Mouse (Mus musculus) heart, embryonic 11.5 days (tissue): ENCODE results near the gene Zbtb14. TPM values are rescaled to one million over a fixed set of nuclear protein-coding genes. Genes with fewer than 3 reads are reported as not detected.

Source experiments
- ATAC-seq: fragments of 200-750 bp; cut with Nextera tagmentation; replicated peaks from 2 replicates; pipeline ENCODE4 v1.8.0; 2017; ENCODE audit warnings: moderate library complexity; ENCODE audit not compliant: insufficient number of reproducible peaks, low FRiP score, low TSS enrichment
- H3K27ac ChIP-seq: fragments of 300-500 bp; sonication (generic); 2 replicates; pipeline ENCODE4 v1.5.1; 2014; ENCODE audit warnings: mild to moderate bottlenecking, low read depth, low read length
- H3K27me3 ChIP-seq: fragments of 300-500 bp; sonication (generic); 2 replicates; pipeline ENCODE4 v1.6.1; 2014; ENCODE audit warnings: mild to moderate bottlenecking, low read length, mixed read lengths; ENCODE audit not compliant: control insufficient read depth, insufficient read depth
- H3K36me3 ChIP-seq: fragments of 300-500 bp; sonication (generic); 2 replicates; pipeline ENCODE4 v1.6.1; 2014; ENCODE audit warnings: mild to moderate bottlenecking, low read length, moderate library complexity, mixed read lengths; ENCODE audit not compliant: control insufficient read depth, insufficient read depth
- H3K4me1 ChIP-seq: fragments of 300-500 bp; sonication (generic); 2 replicates; pipeline ENCODE4 v1.6.1; 2014; ENCODE audit warnings: low read length; ENCODE audit not compliant: control insufficient read depth, insufficient read depth
- H3K4me2 ChIP-seq: fragments of 300-500 bp; sonication (generic); 2 replicates; pipeline ENCODE4 v1.6.1; 2014; ENCODE audit warnings: mild to moderate bottlenecking, moderate library complexity
- H3K4me3 ChIP-seq: fragments of 300-500 bp; sonication (generic); 2 replicates; pipeline ENCODE4 v1.5.1; 2014; ENCODE audit warnings: low read depth, low read length
- H3K9ac ChIP-seq: fragments of 300-500 bp; sonication (generic); 2 replicates; pipeline ENCODE4 v1.6.1; 2014; ENCODE audit warnings: mild to moderate bottlenecking, low read depth, low read length, moderate library complexity
- H3K9me3 ChIP-seq: fragments of 300-500 bp; sonication (generic); replicated peaks from 2 replicates; pipeline ENCODE4 v1.6.1; 2016; ENCODE audit warnings: low read length; ENCODE audit not compliant: control insufficient read depth
- whole genome bisulfite sequencing: fragments of 180-500 bp; shearing (Covaris S2); extraction: QIAGEN DNeasy Blood & Tissue Kit; methylation state at CpG from one replicate; pipeline ENCODE4 v1.1.7; 2014; ENCODE audit not compliant: insufficient replicate concordance; 5-methylcytosine and 5-hydroxymethylcytosine counted together
- polyA plus RNA-seq: library from polyadenylated mRNA; unstranded; fragments of >200 nt; fragmentation: Nextera tagmentation; extraction: Ambion mirVana; gene quantifications from 2 replicates; pipeline ENCODE4 v1.2.1, GENCODE M21; 2014

The Zbtb14 gene
- polyA plus RNA-seq = 12.7 and 14.6 TPM in 2 replicates

- under 1% methylated on average over 51 of the region's 72 CpGs for WGBS
These were observed at the start of gene Zbtb14 for GRCm38 (mm10) chr17:69382511-69383100. Gene Zbtb14 (plus strand): TSS chr17:69383050.

GRCm38 (mm10) chr17:69346056-69346455 lies 36.8 kb upstream of the Zbtb14 start:
- H3K9ac ChIP-seq = no peak overlapping the region
- no peak overlapping the region for H3K4me3 ChIP-seq
- ATAC-seq = no peak; the same call in 1 of the 2 replicates
- H3K9me3 ChIP-seq = no peaks in the 10 kb centered on the region
- no peaks in the 10 kb centered on the region for H3K27me3 ChIP-seq
- no peak overlapping the region for H3K27ac ChIP-seq
- H3K4me1 ChIP-seq = no peaks in the 10 kb centered on the region
- H3K4me2 ChIP-seq = no peak overlapping the region
- 83% methylated on average over 7 of the region's 7 CpGs for WGBS
- no peaks in the 10 kb centered on the region for H3K36me3 ChIP-seq

More at GRCm38 (mm10) chr17:69382511-69383100, at the start of gene Zbtb14:
- Histone ChIP-seq H3K4me1 (peaks cover 10% of the 10 kb centered on the region), H3K36me3 (peaks cover 4% of the 10 kb centered on the region; the same call in 1 of the 2 replicates), H3K9ac (peak within 1 kb of the TSS; percentile 97), H3K4me3 (peak within 1 kb of the TSS; percentile 87), H3K27ac (peak within 1 kb of the TSS; percentile 100), H3K4me2 (peak within 1 kb of the TSS; percentile 90), H3K27me3 (no peaks in the 10 kb centered on the region), H3K9me3 (no peaks in the 10 kb centered on the region)
- ATAC-seq = peak; percentile 89

GRCm38 (mm10) chr17:69349014-69349531 lies 33.8 kb upstream of the Zbtb14 start:
- 21% methylated on average over 8 of the region's 8 CpGs for WGBS
- Histone ChIP-seq H3K4me2 (no peak overlapping the region), H3K36me3 (no peaks in the 10 kb centered on the region), H3K27ac (no peak overlapping the region), H3K27me3 (no peaks in the 10 kb centered on the region), H3K9me3 (no peaks in the 10 kb centered on the region), H3K9ac (no peak overlapping the region), H3K4me3 (no peak overlapping the region), H3K4me1 (no peaks in the 10 kb centered on the region)
- peak; percentile 46; the same call in 1 of the 2 replicates for ATAC-seq

- Histone ChIP-seq H3K27me3 (no peaks in the 10 kb centered on the region), H3K9ac (no peak overlapping the region), H3K4me3 (no peak overlapping the region), H3K36me3 (no peaks in the 10 kb centered on the region), H3K9me3 (no peaks in the 10 kb centered on the region), H3K4me2 (no peak overlapping the region), H3K27ac (no peak overlapping the region), H3K4me1 (no peaks in the 10 kb centered on the region)
- WGBS = 79% methylated on average over 3 of the region's 3 CpGs
- ATAC-seq = no peak
These were observed 17.8 kb upstream of the Zbtb14 start for GRCm38 (mm10) chr17:69365049-69365448.

- Histone ChIP-seq H3K9me3 (no peaks in the 10 kb centered on the region), H3K27ac (no peak overlapping the region), H3K9ac (no peak overlapping the region), H3K4me1 (peaks cover 10% of the 10 kb centered on the region), H3K4me3 (no peak overlapping the region), H3K27me3 (no peaks in the 10 kb centered on the region), H3K36me3 (no peaks in the 10 kb centered on the region), H3K4me2 (no peak overlapping the region)
- 87% methylated on average over 8 of the region's 8 CpGs for WGBS
- no peak for ATAC-seq
These were observed 2.0 kb upstream of the Zbtb14 start for GRCm38 (mm10) chr17:69380838-69381237.

- Histone ChIP-seq H3K9me3 (no peaks in the 10 kb centered on the region), H3K4me3 (peak overlapping the region; percentile 87), H3K9ac (peak overlapping the region; percentile 97), H3K27me3 (no peaks in the 10 kb centered on the region), H3K4me1 (peaks cover 10% of the 10 kb centered on the region), H3K36me3 (peaks cover 10% of the 10 kb centered on the region), H3K27ac (peak overlapping the region; percentile 100), H3K4me2 (peak overlapping the region; percentile 90)
- ATAC-seq = peak; percentile 71
- under 1% methylated on average over 85 of the region's 128 CpGs for WGBS
These were observed 521 bp downstream of the Zbtb14 start for GRCm38 (mm10) chr17:69383201-69383940.

GRCm38 (mm10) chr17:69383941-69384665 lies 1.3 kb downstream of the Zbtb14 start:
- Histone ChIP-seq H3K4me1 (peaks cover 10% of the 10 kb centered on the region), H3K27me3 (no peaks in the 10 kb centered on the region), H3K9ac (peak overlapping the region; percentile 97), H3K36me3 (peaks cover 10% of the 10 kb centered on the region), H3K4me3 (peak overlapping the region; percentile 87), H3K27ac (peak overlapping the region; percentile 100), H3K4me2 (peak overlapping the region; percentile 90), H3K9me3 (no peaks in the 10 kb centered on the region)
- ATAC-seq = peak; percentile 0; the same call in 1 of the 2 replicates
- under 1% methylated on average over 37 of the region's 37 CpGs for WGBS
